Mouse (Mus musculus) midbrain, embryonic 12.5 days (tissue): ENCODE data around the gene Ppp1r36. TPM values are rescaled to one million over a fixed set of nuclear protein-coding genes. Genes with fewer than 3 reads are reported as not detected.

Source experiments
- ATAC-seq: fragments of 200-750 bp; cut with Nextera tagmentation; 2 replicates; pipeline ENCODE4 v1.8.0; 2017; ENCODE audit warnings: low read depth, moderate TSS enrichment, moderate library complexity; ENCODE audit not compliant: low FRiP score
- H3K27ac ChIP-seq: fragments of 300-500 bp; sonication (generic); replicated peaks from 2 replicates; pipeline ENCODE4 v1.5.1; 2016; ENCODE audit warnings: mild to moderate bottlenecking
- H3K27me3 ChIP-seq: fragments of 300-500 bp; sonication (generic); 2 replicates; pipeline ENCODE4 v1.6.1; 2016; ENCODE audit warnings: mild to moderate bottlenecking
- H3K36me3 ChIP-seq: fragments of 300-500 bp; sonication (generic); 2 replicates; pipeline ENCODE4 v1.6.1; 2016
- H3K4me1 ChIP-seq: fragments of 300-500 bp; sonication (generic); 2 replicates; pipeline ENCODE4 v1.6.1; 2016
- H3K4me2 ChIP-seq: fragments of 300-500 bp; sonication (generic); replicated peaks from 2 replicates; pipeline ENCODE4 v1.6.1; 2016; ENCODE audit warnings: mild to moderate bottlenecking, moderate library complexity
- H3K4me3 ChIP-seq: fragments of 300-500 bp; sonication (generic); 2 replicates; pipeline ENCODE4 v1.5.1; 2016; ENCODE audit warnings: mild to moderate bottlenecking
- H3K9ac ChIP-seq: fragments of 300-500 bp; sonication (generic); replicated peaks from 2 replicates; pipeline ENCODE4 v1.6.1; 2016; ENCODE audit warnings: mild to moderate bottlenecking, moderate library complexity
- H3K9me3 ChIP-seq: fragments of 300-500 bp; sonication (generic); 2 replicates; pipeline ENCODE4 v1.6.1; 2016; ENCODE audit warnings: mild to moderate bottlenecking
- WGBS: fragments of 180-500 bp; shearing (Covaris S2); methylation state at CpG from one replicate; pipeline ENCODE4 v1.1.7; 2016; 5-methylcytosine and 5-hydroxymethylcytosine counted together
- polyA plus RNA-seq: library from polyadenylated mRNA; unstranded; fragments of >200 nt; fragmentation: Nextera tagmentation; extraction: Ambion mirVana; gene quantifications from 2 replicates; pipeline ENCODE4 v1.2.1, GENCODE M21; 2016

The Ppp1r36 gene
- polyA plus RNA-seq, 1 experiment from 2014 or later = 0.42 TPM

GRCm38 (mm10) chr12:76375506-76375905 lies 41.8 kb upstream of the Ppp1r36 start:
- Histone ChIP-seq H3K4me2 (no peak overlapping the region), H3K4me1 (peaks cover 18% of the 10 kb centered on the region), H3K9ac (no peak overlapping the region), H3K9me3 (no peaks in the 10 kb centered on the region), H3K36me3 (no peaks in the 10 kb centered on the region), H3K27me3 (no peaks in the 10 kb centered on the region), H3K4me3 (no peak overlapping the region), H3K27ac (no peak overlapping the region)
- WGBS = 89% methylated on average over 3 of the region's 3 CpGs
- no peak for ATAC-seq

DNA sequence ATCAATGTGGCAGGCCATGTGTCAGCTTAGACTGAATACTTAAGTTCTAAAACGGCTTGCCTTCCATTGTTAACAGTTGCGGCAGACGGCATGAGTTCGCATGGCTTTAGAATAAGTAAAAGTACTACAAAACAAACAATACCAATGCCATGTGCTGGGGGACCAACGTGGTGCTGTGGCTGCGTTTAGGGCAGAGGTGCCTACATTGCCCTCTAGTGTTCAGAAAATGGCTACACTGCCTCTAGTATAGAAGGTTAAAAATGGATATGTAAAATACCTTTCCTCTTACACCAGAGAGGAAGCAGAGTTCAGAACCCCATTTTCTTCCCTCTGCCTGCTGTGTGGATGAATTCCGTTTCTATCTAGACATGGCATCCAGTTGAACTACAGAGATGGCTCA lies 40.7 kb upstream of the Ppp1r36 start:
- Histone ChIP-seq H3K4me2 (no peak overlapping the region), H3K9ac (no peak overlapping the region), H3K27me3 (no peaks in the 10 kb centered on the region), H3K4me3 (no peak overlapping the region), H3K4me1 (peaks cover 16% of the 10 kb centered on the region), H3K9me3 (no peaks in the 10 kb centered on the region), H3K36me3 (no peaks in the 10 kb centered on the region), H3K27ac (no peak overlapping the region)
- WGBS = 37% methylated on average over 7 of the region's 7 CpGs
- no peak for ATAC-seq

DNA sequence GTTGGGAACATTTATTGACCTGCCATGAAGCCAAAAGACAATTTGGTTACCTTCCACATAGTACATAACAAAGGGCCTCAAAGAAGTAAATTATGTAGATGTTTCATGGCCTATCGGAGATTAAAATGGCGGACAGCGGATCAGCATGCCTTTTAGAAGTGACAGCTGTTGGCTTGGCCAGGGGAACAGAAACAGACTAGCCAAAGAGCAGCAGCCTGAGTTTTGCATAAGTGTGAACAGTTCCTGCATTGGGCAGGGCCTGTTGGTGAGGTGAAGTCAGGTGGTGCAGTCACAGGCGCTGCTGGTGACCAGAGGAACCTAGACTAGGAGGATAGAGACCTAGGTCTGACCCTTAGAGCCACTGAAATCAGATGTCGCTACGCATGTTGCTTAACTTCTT lies 40.3 kb upstream of the Ppp1r36 start:
- WGBS = 93% methylated on average over 6 of the region's 6 CpGs
- ATAC-seq = no peak
- Histone ChIP-seq H3K36me3 (no peaks in the 10 kb centered on the region), H3K4me1 (peaks cover 12% of the 10 kb centered on the region), H3K9me3 (no peaks in the 10 kb centered on the region), H3K9ac (no peak overlapping the region), H3K27me3 (no peaks in the 10 kb centered on the region), H3K4me2 (no peak overlapping the region), H3K4me3 (no peak overlapping the region), H3K27ac (no peak overlapping the region)

DNA sequence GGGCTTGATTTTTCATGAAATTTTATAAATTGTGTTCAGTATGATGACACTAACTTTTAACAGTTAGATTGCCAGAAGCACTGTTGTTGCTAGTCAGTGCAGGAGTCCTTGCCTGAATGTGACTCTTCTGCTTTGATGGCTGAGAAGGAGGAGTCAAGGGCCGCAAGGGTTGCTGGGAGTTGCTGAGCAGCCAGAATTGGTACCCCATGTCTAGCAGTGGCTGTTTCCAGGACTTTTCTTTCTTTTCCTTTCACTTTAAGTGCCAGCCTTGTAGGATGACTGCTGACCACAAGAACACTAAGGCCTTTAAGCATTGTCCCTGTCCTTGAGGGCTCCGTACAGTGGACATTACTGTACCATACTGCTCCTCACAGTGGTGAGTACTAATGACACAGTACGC lies 39.6 kb upstream of the Ppp1r36 start:
- H3K36me3 ChIP-seq = no peaks in the 10 kb centered on the region
- H3K27ac ChIP-seq = no peak overlapping the region
- H3K27me3 ChIP-seq = no peaks in the 10 kb centered on the region
- H3K4me1 ChIP-seq = peaks cover 5% of the 10 kb centered on the region; the same call in 1 of the 2 replicates
- 98% methylated on average over 3 of the region's 3 CpGs for WGBS
- H3K4me2 ChIP-seq = no peak overlapping the region
- ATAC-seq = no peak
- H3K9me3 ChIP-seq = no peaks in the 10 kb centered on the region
- no peak overlapping the region for H3K9ac ChIP-seq
- no peak overlapping the region for H3K4me3 ChIP-seq

GRCm38 (mm10) chr12:76378556-76378955 lies 38.8 kb upstream of the Ppp1r36 start:
- ATAC-seq = no peak
- WGBS = 93% methylated on average over 5 of the region's 5 CpGs
- H3K9me3 ChIP-seq = no peaks in the 10 kb centered on the region

DNA sequence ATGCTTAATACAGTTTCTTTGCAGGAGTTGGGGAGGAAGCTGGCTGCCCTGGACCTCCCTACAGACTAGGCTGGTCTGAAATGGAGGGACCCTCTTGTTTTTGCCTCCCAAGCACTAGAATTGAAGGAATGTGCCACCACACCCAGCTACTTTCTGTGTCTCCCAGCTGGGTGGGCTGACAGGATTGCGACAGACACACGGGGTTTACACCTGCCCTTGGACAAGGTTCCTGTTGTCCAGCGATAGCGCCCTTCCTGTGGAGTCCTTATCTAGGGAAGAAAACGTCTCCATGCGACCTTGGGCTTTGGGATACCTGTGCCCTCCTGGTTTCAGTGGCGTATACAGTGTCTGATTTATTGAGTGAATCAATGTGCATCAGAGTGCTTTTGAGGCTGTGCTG lies 37.2 kb upstream of the Ppp1r36 start:
- 0 out of 2 replicates have a peak, but pooled peaks cover 2% of the 10 kb centered on the region for H3K4me1 ChIP-seq
- no peak overlapping the region for H3K4me3 ChIP-seq
- no peaks in the 10 kb centered on the region for H3K9me3 ChIP-seq
- H3K9ac ChIP-seq = no peak overlapping the region
- H3K4me2 ChIP-seq = no peak overlapping the region
- 95% methylated on average over 7 of the region's 7 CpGs for whole genome bisulfite sequencing
- no peaks in the 10 kb centered on the region for H3K27me3 ChIP-seq
- H3K27ac ChIP-seq = no peak overlapping the region
- peaks cover 2% of the 10 kb centered on the region; the same call in 1 of the 2 replicates for H3K36me3 ChIP-seq
- ATAC-seq = no peak

More at GRCm38 (mm10) chr12:76378556-76378955, 38.8 kb upstream of the Ppp1r36 start:
- H3K4me2 ChIP-seq = no peak overlapping the region
- H3K4me3 ChIP-seq = no peak overlapping the region
- H3K9ac ChIP-seq = no peak overlapping the region
- H3K27me3 ChIP-seq = no peaks in the 10 kb centered on the region
- H3K27ac ChIP-seq = no peak overlapping the region
- 0 out of 2 replicates have a peak, but pooled peaks cover 2% of the 10 kb centered on the region for H3K4me1 ChIP-seq
- H3K36me3 ChIP-seq = no peaks in the 10 kb centered on the region

- no peak for ATAC-seq
Measured at GRCm38 (mm10) chr12:76385342-76385741, 32.0 kb upstream of the Ppp1r36 start.

GRCm38 (mm10) chr12:76388794-76389193 lies 28.5 kb upstream of the Ppp1r36 start:
- no peak overlapping the region for H3K27ac ChIP-seq
- H3K4me2 ChIP-seq = no peak overlapping the region
- no peaks in the 10 kb centered on the region for H3K4me1 ChIP-seq
- H3K27me3 ChIP-seq = no peaks in the 10 kb centered on the region
- H3K4me3 ChIP-seq = no peak overlapping the region
- peaks cover 26% of the 10 kb centered on the region for H3K36me3 ChIP-seq
- ATAC-seq = no peak
- 84% methylated on average over 11 of the region's 11 CpGs for WGBS
- no peaks in the 10 kb centered on the region for H3K9me3 ChIP-seq
- H3K9ac ChIP-seq = no peak overlapping the region

More at GRCm38 (mm10) chr12:76385342-76385741, 32.0 kb upstream of the Ppp1r36 start:
- Histone ChIP-seq H3K27me3 (no peaks in the 10 kb centered on the region), H3K36me3 (peaks cover 26% of the 10 kb centered on the region), H3K27ac (no peak overlapping the region), H3K4me3 (no peak overlapping the region), H3K4me2 (no peak overlapping the region), H3K9ac (no peak overlapping the region), H3K9me3 (no peaks in the 10 kb centered on the region), H3K4me1 (no peaks in the 10 kb centered on the region)
- WGBS = 96% methylated on average over 8 of the region's 8 CpGs

- H3K9ac ChIP-seq = no peak overlapping the region
- no peaks in the 10 kb centered on the region for H3K4me1 ChIP-seq
- no peak for ATAC-seq
- no peak overlapping the region for H3K4me2 ChIP-seq
- H3K27ac ChIP-seq = no peak overlapping the region
- H3K9me3 ChIP-seq = no peaks in the 10 kb centered on the region
- peaks cover 9% of the 10 kb centered on the region; the same call in 1 of the 2 replicates for H3K36me3 ChIP-seq
- H3K4me3 ChIP-seq = no peak overlapping the region
- WGBS = 78% methylated on average over 3 of the region's 3 CpGs
- H3K27me3 ChIP-seq = no peaks in the 10 kb centered on the region
Measured at GRCm38 (mm10) chr12:76391595-76392271, 25.6 kb upstream of the Ppp1r36 start.

GRCm38 (mm10) chr12:76392979-76393378 lies 24.4 kb upstream of the Ppp1r36 start:
- Histone ChIP-seq H3K27ac (no peak overlapping the region), H3K4me3 (no peak overlapping the region), H3K9ac (no peak overlapping the region), H3K9me3 (no peaks in the 10 kb centered on the region), H3K27me3 (no peaks in the 10 kb centered on the region), H3K4me1 (no peaks in the 10 kb centered on the region), H3K36me3 (0 out of 2 replicates have a peak, but pooled peaks cover 3% of the 10 kb centered on the region), H3K4me2 (no peak overlapping the region)
- no peak for ATAC-seq
- WGBS = 81% methylated on average over 5 of the region's 5 CpGs

DNA sequence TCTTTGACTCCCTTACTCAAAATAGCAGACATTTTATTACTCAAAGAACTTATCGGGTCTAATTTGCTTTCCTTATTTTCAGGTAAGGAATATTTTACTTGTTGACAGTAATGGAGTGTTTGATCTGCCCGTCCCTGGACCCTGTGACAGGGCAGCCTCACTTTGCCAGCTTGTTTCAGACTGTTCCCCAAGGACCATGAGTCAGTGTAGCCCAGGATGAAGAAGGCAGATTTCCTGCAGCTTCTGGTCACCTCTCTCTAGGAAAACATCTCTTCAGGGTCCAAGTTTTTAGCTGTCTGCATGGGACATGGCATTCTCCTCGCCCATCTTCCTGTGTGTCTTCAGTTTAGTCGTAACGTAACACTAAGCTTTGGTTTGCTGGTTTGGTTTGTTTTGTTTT lies 20.1 kb upstream of the Ppp1r36 start:
- 83% methylated on average over 5 of the region's 5 CpGs for WGBS
- Histone ChIP-seq H3K9me3 (no peaks in the 10 kb centered on the region), H3K27me3 (peaks cover 3% of the 10 kb centered on the region; the same call in 1 of the 2 replicates), H3K9ac (no peak overlapping the region), H3K36me3 (no peaks in the 10 kb centered on the region), H3K4me2 (no peak overlapping the region), H3K4me1 (no peaks in the 10 kb centered on the region), H3K4me3 (no peak overlapping the region), H3K27ac (no peak overlapping the region)
- no peak for ATAC-seq

DNA sequence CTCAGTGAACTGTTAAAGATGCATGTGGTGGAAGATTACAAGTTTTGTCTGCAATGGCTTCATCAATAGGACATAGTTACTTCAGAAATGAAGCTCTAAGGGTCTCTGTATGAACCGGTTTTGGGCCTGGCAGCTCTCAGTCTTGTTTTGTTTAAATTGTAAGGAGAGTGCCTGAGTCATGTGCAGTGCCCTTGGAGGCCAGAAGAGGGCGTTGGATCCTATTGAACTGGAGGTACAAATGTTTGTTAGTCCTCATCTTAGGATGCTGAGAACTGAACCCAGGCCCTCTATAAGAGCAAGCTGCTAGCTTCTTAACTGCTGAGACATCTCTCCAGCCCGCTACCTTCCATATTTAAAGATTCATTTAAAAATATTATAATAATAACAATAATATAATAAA lies 15.7 kb upstream of the Ppp1r36 start:
- peaks cover 33% of the 10 kb centered on the region for H3K27me3 ChIP-seq
- H3K36me3 ChIP-seq = no peaks in the 10 kb centered on the region
- no peak overlapping the region for H3K4me2 ChIP-seq
- H3K9ac ChIP-seq = no peak overlapping the region
- H3K4me1 ChIP-seq = peaks cover 23% of the 10 kb centered on the region
- H3K9me3 ChIP-seq = no peaks in the 10 kb centered on the region
- H3K27ac ChIP-seq = no peak overlapping the region
- ATAC-seq = no peak
- WGBS = 59% methylated on average over 3 of the region's 3 CpGs
- no peak overlapping the region for H3K4me3 ChIP-seq
